Mouse (Mus musculus): ENCODE measurements at regions not wholly inside any gene's neighbourhood (a gene's known extent, or its start where the extent isn't known, plus 50 kb on each side); places are given as distances from the start of the nearest gene placed in this dataset.

DNA sequence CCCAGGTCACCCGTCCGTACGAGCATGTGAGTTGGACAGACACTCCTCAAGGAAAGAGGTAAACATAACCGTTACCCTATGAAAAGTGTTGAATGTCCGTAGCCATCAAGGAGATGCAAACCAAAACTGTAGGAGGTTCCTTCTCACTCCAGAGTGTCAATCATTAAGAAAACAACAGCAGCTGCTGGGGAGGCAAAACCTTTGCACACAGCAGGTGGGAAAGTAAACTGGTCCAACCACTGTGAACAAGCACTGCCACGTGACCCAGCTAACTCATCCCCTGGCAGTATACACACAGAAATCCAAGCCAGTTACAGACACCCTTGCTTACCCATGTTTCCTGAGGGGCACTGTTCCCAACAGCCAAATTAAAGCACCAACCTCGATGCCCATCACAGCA lies 54.7 kb upstream of the Irx5 start:
- ATAC-seq = no peak
- Histone ChIP-seq H3K27me3 (replicated peaks) (no peaks in the 10 kb centered on the region; the same call in 1 of the 2 replicates), H3K4me3 (replicated peaks) (no peak overlapping the region), H3K36me3 (no peaks in the 10 kb centered on the region), H3K4me1 (replicated peaks) (no peaks in the 10 kb centered on the region), H3K9ac (no peak overlapping the region), H3K4me2 (replicated peaks) (no peak overlapping the region), H3K9me3 (no peaks in the 10 kb centered on the region), H3K27ac (no peak overlapping the region)
- WGBS = 73% methylated on average over 7 of the region's 7 CpGs

DNA sequence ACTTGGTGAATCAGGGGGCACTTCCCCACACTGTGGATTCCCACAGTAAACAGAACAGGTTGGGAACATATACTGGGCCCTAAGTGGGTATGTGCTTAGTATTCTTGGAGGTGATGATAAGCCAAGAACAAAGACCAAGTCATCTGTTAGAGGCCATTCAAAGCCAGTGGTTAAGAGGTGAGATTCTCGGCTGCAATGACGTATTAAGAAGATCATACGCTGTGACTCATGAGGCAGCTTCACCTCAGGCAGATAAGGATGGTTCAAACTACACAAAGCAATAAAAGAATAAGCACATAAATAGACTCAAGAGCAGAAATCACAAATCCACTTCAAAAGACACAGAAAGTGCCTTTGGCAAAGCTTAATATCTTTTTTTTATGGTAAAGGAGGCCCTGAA lies 56.4 kb upstream of the Irx5 start:
- 74% methylated on average over 3 of the region's 3 CpGs for WGBS
- Histone ChIP-seq H3K4me1 (replicated peaks) (no peaks in the 10 kb centered on the region), H3K36me3 (no peaks in the 10 kb centered on the region), H3K27ac (no peak overlapping the region), H3K4me2 (replicated peaks) (no peak overlapping the region), H3K27me3 (replicated peaks) (no peaks in the 10 kb centered on the region; the same call in 1 of the 2 replicates), H3K9me3 (no peaks in the 10 kb centered on the region), H3K4me3 (replicated peaks) (no peak overlapping the region), H3K9ac (no peak overlapping the region)
- 0 out of 2 replicates have a peak, but pooled peaks have one; percentile 43 for ATAC-seq

DNA sequence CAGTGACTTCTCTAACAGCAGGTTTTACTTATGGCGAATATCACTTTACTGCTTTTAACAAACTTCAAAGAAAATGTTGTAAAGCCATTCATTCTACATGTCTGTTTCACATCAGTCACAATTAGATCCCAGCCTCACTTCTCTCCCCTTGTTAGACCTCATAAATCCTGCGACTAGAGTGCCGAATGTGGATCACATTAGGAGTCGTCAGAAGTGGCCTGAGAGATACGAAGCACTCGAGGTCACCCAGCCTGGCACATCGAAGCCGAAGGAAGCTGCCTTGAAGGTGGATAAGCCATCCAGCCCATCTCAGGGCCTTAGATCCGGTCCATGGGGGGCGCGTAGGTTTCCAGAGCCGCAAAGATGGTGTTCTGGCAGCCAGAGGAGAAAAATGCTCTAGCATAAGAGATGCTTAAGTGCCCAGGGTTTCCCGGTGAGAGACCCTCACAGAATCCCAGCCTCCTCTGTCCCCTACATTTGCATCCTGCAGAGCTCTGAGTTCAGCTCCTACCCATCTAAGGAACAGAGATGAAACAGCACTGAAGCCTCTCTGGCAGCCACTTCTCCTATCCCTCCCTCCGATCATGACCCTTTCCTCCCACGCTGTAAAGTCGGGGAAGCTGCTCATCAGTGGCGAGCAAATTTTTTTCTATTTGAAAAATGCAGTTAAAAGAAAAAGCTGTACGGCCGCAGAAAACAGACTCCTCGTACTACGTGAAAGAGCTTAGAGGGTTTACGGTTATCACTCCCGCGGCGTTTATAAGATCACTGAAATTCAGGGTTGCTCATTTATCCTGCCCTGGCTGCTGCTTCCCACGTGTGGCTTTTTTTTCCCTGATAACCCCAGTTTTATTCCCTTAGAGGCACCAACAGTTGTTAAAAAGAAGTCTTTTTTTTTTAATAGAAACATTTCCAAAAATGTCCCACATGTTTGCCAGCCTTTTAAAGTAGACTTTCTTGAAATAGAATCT lies 70.3 kb upstream of the Irx5 start:
- no peak for ATAC-seq
- Histone ChIP-seq H3K36me3 (no peaks in the 10 kb centered on the region), H3K4me2 (replicated peaks) (no peak overlapping the region), H3K9ac (no peak overlapping the region), H3K27ac (no peak overlapping the region), H3K9me3 (no peaks in the 10 kb centered on the region), H3K4me3 (replicated peaks) (no peak overlapping the region), H3K27me3 (replicated peaks) (no peaks in the 10 kb centered on the region), H3K4me1 (replicated peaks) (no peaks in the 10 kb centered on the region)
- WGBS = 52% methylated on average over 26 of the region's 26 CpGs

DNA sequence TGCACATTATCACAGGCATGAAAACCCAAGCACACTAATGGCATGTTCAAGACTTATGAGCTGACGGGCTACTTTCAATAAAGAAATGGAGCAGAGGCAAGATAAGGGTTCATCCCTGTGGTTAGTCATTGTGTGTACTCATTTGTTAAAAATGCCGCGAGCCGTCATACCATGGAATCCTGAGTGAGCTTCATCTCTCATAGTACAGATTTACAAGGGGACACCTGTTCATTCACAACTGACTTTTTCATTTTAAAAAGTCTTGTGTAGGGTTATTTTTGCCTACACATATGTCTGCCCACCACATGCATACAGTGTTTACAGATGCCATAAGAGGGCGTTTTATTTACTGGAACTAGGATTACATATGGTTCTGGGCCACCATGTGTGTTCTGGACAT lies 81.7 kb upstream of the Irx5 start:
- no peak overlapping the region for H3K4me2 ChIP-seq (replicated peaks)
- no peaks in the 10 kb centered on the region for H3K27me3 ChIP-seq (replicated peaks)
- H3K9me3 ChIP-seq = no peaks in the 10 kb centered on the region
- H3K36me3 ChIP-seq = no peaks in the 10 kb centered on the region
- 92% methylated on average over 5 of the region's 5 CpGs for WGBS
- H3K4me1 ChIP-seq (replicated peaks) = no peaks in the 10 kb centered on the region
- H3K4me3 ChIP-seq (replicated peaks) = no peak overlapping the region
- no peak for ATAC-seq
- H3K9ac ChIP-seq = no peak overlapping the region
- H3K27ac ChIP-seq = no peak overlapping the region

DNA sequence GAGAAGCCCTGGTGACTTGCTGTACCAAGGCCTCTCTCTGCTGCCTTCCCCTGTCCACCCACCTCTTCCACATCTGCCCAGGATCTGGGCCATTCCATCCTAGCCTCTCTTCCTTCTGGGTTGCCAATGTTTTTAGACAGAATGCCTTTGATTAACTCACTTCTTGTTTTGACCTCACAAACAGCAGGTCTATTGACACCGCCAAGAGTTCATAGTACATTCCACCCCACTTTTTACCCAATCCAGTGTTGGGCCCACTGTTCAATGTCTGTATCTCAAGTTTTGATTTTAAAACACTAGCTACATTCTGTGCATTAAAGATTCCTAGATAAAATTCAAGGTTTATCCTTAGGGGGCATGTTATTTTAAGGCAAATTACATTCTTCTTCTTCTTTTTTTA lies 84.7 kb upstream of the Irx5 start:
- WGBS = 92% methylated on average over 1 of the region's 1 CpGs
- no peak overlapping the region for H3K4me2 ChIP-seq (replicated peaks)
- no peaks in the 10 kb centered on the region for H3K4me1 ChIP-seq (replicated peaks)
- H3K27me3 ChIP-seq (replicated peaks) = no peaks in the 10 kb centered on the region
- no peak for ATAC-seq
- 0 out of 2 replicates have a peak, but pooled peaks cover 6% of the 10 kb centered on the region for H3K9me3 ChIP-seq
- no peaks in the 10 kb centered on the region for H3K36me3 ChIP-seq
- H3K9ac ChIP-seq = no peak overlapping the region
- no peak overlapping the region for H3K4me3 ChIP-seq (replicated peaks)
- H3K27ac ChIP-seq = no peak overlapping the region

DNA sequence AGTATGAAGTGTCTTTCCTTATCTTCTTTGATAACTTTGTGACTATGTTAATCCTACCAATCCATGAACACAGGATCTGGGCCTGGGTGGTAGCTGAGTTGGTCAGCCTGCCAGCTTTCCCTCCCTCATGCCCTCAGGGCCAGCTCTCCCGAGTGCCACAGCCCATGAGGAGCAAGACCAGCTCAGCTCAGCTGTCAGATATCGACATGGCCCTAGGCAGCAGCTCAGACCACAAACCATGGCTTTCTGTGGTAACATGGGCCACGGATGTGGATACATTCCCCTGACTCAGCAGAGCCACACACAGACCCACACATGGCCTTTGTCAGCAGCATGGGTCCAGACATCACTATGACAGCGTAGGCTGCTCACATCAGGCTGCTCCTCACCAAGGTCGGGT lies 85.4 kb upstream of the Irx5 start:
- Histone ChIP-seq H3K36me3 (no peaks in the 10 kb centered on the region), H3K27ac (no peak overlapping the region), H3K9ac (no peak overlapping the region), H3K9me3 (0 out of 2 replicates have a peak, but pooled peaks cover 6% of the 10 kb centered on the region), H3K4me2 (replicated peaks) (no peak overlapping the region), H3K27me3 (replicated peaks) (no peaks in the 10 kb centered on the region), H3K4me3 (replicated peaks) (no peak overlapping the region), H3K4me1 (replicated peaks) (no peaks in the 10 kb centered on the region)
- 73% methylated on average over 5 of the region's 5 CpGs for WGBS
- ATAC-seq = no peak

DNA sequence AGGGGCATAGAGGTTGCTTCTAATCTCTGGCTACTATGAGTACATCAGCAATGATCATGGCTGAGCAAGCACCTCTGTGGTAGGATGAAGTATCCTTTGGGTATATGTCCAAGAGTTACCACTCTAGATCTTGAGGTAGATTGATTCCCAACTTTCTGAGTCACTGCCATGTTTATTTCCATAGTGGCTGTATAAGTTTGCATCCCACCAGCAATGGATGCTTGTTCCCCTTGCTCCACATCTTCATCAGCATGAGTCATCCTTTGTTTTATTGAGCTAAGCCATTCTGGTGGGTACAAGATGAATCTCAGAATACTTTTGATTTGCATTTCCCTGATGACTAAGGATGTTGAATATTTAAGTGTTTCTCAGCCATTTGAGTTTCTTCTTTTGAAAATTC lies 86.8 kb upstream of the Irx5 start:
- Histone ChIP-seq H3K4me2 (replicated peaks) (no peak overlapping the region), H3K27ac (no peak overlapping the region), H3K36me3 (no peaks in the 10 kb centered on the region), H3K9ac (no peak overlapping the region), H3K27me3 (replicated peaks) (no peaks in the 10 kb centered on the region), H3K4me1 (replicated peaks) (no peaks in the 10 kb centered on the region), H3K9me3 (0 out of 2 replicates have a peak, but pooled peaks cover 6% of the 10 kb centered on the region), H3K4me3 (replicated peaks) (no peak overlapping the region)
- no peak for ATAC-seq

DNA sequence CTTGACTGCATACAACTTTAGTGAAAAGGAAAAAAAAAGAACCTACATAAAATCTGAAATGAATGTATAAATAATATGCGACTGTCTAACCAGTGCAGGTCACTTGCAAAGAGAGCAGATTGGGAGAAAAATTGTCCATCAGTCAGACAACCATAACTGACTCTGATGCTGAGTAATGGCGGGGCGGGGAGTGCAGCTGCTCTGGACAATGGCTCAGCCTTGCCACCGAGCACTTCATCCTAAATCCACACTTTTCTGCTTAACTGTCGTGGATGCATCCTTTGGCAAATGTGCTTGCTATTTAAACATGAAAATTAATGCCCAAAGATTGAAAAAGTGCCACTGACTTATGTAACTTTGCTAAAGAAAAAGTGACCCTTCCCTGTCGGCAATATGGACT lies 90.0 kb upstream of the Irx5 start:
- no peak for ATAC-seq
- H3K27ac ChIP-seq = no peak overlapping the region
- H3K9me3 ChIP-seq = 0 out of 2 replicates have a peak, but pooled peaks cover 6% of the 10 kb centered on the region
- no peak overlapping the region for H3K9ac ChIP-seq
- no peak overlapping the region for H3K4me2 ChIP-seq (replicated peaks)
- no peaks in the 10 kb centered on the region for H3K36me3 ChIP-seq
- 73% methylated on average over 6 of the region's 6 CpGs for WGBS
- no peaks in the 10 kb centered on the region for H3K27me3 ChIP-seq (replicated peaks)
- H3K4me3 ChIP-seq (replicated peaks) = no peak overlapping the region
- H3K4me1 ChIP-seq (replicated peaks) = no peaks in the 10 kb centered on the region

DNA sequence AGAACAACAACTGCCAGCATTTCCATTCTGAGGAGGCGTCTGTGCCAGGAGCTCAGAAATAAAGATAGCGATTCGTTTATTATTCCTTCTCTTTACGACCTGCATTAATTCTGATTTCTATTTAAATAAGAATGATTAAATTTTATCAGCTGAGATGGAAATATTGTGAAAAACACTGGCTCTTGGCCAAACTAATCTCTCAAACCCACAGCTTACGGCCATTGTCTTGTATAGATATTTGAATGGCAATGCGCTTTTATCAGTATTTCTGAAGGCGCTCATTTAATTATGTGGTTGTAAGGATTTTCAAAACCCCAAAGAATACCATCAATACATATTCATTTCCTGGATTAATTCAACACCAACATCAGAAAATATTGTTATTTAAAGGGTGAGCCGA lies 97.4 kb upstream of the Irx5 start:
- Histone ChIP-seq H3K9me3 (no peaks in the 10 kb centered on the region), H3K27ac (no peak overlapping the region), H3K4me2 (replicated peaks) (no peak overlapping the region), H3K9ac (no peak overlapping the region), H3K4me3 (replicated peaks) (no peak overlapping the region), H3K36me3 (no peaks in the 10 kb centered on the region), H3K4me1 (replicated peaks) (no peaks in the 10 kb centered on the region), H3K27me3 (replicated peaks) (no peaks in the 10 kb centered on the region)
- 90% methylated on average over 8 of the region's 8 CpGs for WGBS
- ATAC-seq = no peak

DNA sequence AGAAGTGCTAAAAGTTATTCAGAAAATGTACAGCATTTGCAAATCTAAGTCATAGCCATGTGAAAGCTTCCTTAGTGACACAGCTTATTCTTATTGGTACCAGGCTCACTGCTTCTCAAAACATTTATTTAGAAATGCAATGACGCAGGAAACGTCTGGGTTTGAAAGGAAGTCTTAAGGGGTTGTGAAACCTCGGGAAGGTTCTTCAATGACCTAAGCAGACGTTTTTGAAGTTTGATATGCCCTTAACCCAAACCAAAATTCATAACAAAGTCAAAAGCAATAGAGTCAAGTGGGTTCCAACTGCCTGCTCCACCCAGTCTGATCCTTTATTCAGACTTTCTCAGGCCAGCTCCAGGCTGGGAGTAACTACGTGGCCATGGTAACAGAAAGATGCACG lies 99.2 kb upstream of the Irx5 start:
- 63% methylated on average over 6 of the region's 6 CpGs for WGBS
- H3K36me3 ChIP-seq = no peaks in the 10 kb centered on the region
- H3K4me2 ChIP-seq (replicated peaks) = no peak overlapping the region
- H3K9ac ChIP-seq = no peak overlapping the region
- H3K4me1 ChIP-seq (replicated peaks) = no peaks in the 10 kb centered on the region
- no peaks in the 10 kb centered on the region for H3K27me3 ChIP-seq (replicated peaks)
- ATAC-seq = no peak
- H3K4me3 ChIP-seq (replicated peaks) = no peak overlapping the region
- H3K9me3 ChIP-seq = no peaks in the 10 kb centered on the region
- H3K27ac ChIP-seq = no peak overlapping the region

DNA sequence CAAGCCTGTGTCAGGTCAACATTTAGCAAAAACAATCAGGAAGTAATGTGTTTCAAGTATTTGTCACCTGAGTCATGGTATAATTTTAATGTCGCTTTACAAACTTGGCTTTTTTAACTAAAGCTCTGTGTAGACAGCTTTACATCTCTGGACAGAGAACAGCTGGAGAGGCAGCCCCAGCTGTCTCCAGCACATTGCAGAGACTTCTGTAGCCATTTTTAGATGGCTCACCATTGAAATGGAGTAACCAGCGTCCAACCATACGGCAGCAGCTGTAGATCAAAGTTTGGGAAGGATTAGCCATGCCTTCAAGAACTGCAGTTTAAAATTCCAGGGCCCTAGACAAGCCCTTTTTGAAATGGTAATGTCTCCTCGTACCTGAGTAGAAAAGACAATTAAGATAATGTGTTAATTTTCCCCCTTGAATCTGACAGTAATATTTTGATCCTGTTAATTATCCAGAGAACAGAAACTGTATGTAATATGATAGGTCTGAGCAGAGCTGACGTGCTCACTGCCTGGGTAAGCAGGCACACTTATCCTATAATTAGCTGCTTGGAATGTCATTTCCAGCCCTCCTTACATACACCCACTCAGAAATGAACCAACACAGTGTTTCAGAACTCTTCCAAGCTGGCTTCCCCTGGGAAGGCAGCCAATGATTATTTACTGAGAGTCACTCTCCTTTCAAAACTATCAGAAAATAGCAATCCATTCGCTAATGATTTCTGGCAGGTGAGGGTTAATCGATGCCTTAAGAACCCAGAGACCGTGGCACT lies 104.6 kb upstream of the Irx5 start:
- H3K9me3 ChIP-seq = no peaks in the 10 kb centered on the region
- WGBS = 60% methylated on average over 8 of the region's 8 CpGs
- H3K4me1 ChIP-seq (replicated peaks) = no peaks in the 10 kb centered on the region
- H3K9ac ChIP-seq = no peak overlapping the region
- H3K27me3 ChIP-seq (replicated peaks) = no peaks in the 10 kb centered on the region
- no peak overlapping the region for H3K4me3 ChIP-seq (replicated peaks)
- no peak overlapping the region for H3K27ac ChIP-seq
- 0 out of 2 replicates have a peak, but pooled peaks have one; percentile 49 for ATAC-seq
- H3K36me3 ChIP-seq = no peaks in the 10 kb centered on the region
- no peak overlapping the region for H3K4me2 ChIP-seq (replicated peaks)

DNA sequence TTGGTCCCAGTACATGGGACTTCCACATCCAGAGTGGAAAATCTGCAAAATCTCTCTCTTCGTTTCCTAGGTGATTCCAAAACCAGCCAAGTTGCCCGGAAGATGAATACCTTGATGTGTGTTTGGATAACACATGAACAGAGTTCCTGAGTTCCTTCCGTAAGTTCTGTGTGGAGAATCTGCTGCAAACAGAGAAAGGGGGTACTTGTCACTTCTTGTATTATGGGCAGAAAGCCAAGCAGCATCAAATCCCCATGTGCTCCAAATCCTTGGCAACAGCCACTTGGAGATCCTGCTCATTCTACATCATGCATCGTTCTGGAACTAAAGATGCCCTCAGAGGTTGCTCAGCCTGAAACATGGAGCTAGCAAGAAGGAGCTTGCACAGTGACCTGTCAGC lies 111.1 kb upstream of the Irx5 start:
- Histone ChIP-seq H3K27me3 (replicated peaks) (no peaks in the 10 kb centered on the region), H3K36me3 (no peaks in the 10 kb centered on the region), H3K4me1 (replicated peaks) (no peaks in the 10 kb centered on the region), H3K4me2 (replicated peaks) (no peak overlapping the region), H3K9ac (no peak overlapping the region), H3K4me3 (replicated peaks) (no peak overlapping the region), H3K9me3 (no peaks in the 10 kb centered on the region), H3K27ac (no peak overlapping the region)
- WGBS = 73% methylated on average over 4 of the region's 4 CpGs
- no peak for ATAC-seq
